Mouse (Mus musculus): ENCODE measurements around the gene Tigar. TPM values are rescaled to one million over a fixed set of nuclear protein-coding genes. Genes with fewer than 3 reads are reported as not detected.

Tigar gene
- total RNA-seq, 2 experiments from 2014 or later: 38.0 to 44.5 TPM

DNA sequence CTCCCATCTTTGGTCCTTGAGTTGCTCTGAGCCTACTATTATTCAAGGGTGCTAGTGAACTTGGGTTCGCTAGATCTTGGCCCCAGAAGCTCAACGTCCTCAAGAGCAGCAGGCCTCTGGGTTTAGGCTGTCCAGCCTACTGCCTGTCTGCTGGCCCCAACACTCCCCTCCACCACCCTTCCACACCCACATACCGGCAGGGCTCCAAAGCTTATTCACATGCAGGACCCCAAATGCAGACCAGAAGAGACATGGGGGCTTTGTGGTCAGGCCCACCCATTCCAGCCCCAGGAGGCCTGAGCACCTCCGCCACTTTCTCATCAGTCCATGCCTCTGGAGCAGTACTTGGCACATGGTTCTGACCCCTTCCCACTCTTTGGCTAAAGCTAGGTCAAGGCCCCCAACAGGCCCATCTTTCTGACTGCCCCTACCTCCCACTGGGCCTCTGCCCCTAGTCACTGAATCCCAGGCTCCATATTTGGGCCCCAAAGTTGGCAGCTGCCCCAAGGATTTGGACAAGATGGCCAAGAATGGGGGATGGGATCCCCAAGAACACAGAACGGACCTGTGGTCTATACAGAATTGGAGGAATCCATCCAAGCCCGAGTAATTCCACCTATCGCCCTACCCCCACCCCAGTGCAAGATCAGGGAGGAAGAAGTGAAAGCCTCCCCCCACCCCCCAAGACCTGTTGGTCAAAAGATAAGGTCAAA lies 34.4 kb upstream of the Tigar start:
- DNase-seq: no peak
- intact Hi-C loops (cut with DNase I): loop anchor here (10.0 kb wide), 1 partner anchor 181 kb away; no protein-coding TSS in a partner anchor

DNA sequence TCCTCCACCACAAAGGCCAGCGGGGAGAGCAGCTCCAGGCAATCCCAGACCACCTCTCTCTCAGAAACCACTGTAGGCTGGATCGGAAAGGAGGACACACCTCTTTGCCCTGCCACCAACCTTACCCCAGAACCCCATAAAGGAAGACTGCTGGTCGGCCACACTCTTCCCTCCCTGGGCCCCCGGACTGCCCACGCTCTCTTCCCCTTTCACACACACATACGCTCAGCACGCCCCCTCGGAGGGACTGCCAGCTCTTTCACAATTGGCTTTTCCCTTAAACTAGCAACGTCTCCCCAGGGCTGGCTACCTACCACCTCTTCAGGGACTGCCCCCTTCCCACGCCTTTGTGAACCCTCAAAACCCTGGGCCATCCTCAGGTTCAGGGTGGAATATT lies 33.8 kb upstream of the Tigar start:
- no peak for DNase-seq
- intact Hi-C loops (cut with DNase I): loop anchor here (10.0 kb wide), 1 partner anchor 182 kb away; no protein-coding TSS in a partner anchor

DNA sequence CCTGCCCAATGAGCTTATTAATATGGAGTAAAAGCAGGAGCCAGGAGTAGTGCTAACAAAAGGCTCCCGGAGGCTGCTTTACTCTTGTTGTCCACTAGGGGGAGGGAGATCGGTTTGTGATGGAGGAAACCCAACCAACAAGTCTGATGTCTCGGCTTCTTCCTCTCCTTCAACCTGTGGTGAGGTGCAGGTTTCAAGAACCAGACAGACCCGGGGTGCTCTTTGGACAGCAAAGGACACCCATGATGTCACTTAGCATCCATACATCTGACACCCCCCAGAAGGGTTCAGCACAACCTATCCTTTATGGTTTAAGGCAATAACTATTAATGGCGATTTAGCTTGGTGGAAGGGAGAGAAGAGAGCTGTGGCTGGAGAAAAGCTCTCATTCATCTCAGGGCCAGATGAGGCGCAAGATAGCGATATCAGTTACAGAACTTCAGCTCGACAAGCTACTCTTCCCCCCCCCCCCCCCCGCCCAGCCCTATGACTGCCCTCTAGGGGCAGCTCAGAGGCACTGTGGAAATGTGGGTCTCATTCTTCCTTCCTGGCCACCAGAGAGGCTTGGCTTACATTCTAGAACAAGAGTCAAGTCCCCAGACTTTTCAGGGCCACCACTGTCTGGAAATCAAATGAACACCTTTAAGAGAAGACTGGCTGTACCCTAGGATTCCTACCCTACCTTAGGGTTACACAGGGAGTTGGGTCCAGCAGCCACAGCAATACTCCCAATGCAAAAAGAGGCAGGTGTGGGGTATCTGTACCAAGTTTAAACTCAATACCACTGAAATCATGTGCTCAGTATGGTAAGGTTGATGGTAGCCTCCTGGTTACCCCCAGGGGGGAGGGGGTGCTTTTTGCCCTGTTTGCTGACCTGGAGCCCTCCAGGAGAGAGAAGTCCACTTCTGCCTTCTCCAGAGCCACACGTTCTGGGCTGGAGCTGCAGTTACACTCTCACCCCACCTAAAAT lies 33.1 kb upstream of the Tigar start:
- intact Hi-C loops (cut with DNase I): loop anchor here (10.0 kb wide), 1 partner anchor 182 kb away; no protein-coding TSS in a partner anchor
- peak; percentile 42 to 69 for DNase-seq

DNA sequence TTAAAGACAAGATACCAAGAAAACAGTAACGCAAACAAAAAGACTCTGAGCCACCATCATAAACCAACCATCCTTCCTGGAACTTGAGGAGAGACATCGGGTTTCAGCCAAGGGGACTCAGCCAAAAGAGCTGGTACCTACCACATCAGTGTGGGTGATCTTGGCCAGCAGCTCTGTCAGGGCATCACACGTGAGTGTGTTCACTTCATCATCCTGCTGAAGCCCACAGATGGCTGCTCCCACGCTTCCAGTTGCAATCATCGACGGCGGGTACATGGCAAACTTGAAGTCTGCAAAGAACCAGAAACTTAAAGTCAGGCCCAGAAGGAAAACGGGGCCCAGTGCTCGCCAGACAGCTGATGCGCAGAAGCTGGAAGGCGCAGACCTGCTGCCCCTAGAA lies 29.6 kb upstream of the Tigar start:
- no peak for DNase-seq
- intact Hi-C loops (cut with DNase I): no loop called here

DNA sequence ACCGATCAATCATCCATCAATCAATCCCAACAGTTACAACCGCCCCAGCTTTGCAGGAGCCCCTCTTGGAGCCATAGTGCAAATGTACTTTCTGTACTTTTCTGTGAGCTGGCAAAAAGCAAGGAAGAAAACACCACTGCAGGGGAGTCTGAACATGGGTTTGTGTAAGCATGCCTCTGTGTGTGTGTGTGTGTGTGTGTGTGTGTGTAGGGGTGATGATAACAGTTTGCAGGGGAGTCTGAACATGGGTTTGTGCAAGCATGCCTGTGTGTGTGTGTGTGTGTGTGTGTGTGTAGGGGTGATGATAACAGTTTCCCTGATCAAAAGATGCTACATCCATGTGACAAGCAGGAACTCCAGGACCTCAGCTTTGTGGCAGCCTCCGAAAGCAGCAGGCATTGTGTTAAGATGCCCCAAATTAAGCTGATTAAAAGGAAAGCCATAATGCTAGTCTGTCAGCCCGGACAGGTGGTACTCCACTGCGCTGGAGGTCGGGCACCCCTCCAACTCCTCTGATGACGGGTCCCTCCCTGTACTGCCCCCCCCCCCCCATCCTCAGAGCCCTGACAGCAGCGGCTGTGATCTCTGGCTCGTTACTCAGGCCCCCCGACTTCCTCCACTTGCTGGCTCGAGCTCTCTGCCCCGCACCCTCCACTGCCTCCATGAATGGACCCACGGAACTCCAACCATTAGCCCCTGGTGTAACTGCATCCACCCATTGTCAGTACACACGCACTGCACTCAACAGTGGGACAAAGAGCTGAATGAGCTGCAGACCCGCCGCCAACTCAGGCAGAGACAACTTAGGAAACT lies 24.3 kb upstream of the Tigar start:
- DNase-seq: no peak

DNA sequence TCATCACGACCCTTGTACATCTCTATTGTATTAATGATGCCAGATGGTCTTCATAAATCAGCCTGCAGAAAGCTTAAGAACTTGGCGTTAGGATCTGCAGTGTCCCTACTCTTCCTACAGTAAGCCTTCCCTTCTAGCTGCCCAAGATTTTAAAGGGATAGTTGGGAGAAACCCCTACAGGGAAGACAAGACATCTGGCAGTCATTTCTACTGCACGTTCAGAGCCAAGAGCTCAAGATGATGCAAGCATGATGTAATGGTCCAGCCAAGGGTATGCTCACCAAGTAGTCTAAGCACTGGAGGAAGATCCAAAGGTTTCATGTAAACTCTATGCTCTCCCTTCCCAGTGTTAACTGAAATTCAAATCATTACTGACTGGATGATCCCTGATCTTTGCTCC lies 23.4 kb upstream of the Tigar start:
- DNase-seq: no peak
- intact Hi-C loops (cut with DNase I): no loop called here

More for the DNA sequence above, 24.3 kb upstream of the Tigar start:
- intact Hi-C loops (cut with DNase I): no loop called here

DNA sequence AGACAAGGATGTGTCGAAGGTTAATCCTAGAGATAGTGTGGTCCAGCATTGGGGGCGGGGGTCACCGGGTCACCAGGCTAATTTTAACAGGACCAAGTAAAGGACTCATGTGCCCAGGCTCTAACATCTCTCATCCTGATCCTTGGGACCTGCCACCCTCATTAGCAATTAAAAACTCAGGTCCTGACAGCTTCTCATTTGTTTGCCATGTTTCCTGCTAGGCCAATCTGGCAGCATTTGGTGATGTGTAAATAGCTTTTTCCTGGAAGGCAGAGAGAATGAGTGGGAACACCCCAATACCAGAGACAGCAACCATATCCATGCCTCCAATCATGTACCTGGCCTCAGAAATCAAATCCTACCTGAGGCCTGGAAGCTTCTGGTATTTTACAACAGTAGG lies 22.6 kb upstream of the Tigar start:
- intact Hi-C loops (cut with DNase I): no loop called here
- DNase-seq: no peak

DNA sequence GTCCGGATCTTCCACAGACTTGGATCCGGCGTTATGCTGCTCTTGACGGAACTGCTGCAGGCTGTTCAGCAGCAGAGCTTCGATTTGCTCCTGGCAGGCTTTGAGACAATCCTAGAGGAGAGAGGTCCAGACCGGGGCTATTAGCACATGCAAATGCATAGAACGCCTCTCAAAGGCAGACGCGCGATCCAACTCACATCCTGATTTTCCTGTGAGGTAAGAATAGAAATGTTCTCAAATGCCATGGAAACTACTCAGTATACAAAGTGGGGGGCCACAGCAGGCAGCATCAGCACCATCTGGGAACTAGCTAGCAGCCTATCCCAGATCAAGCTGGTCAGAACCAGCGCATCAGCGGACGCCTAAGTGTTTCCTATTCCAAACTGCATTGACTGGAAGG lies 21.0 kb upstream of the Tigar start:
- intact Hi-C loops (cut with DNase I): no loop called here
- no peak for DNase-seq

DNA sequence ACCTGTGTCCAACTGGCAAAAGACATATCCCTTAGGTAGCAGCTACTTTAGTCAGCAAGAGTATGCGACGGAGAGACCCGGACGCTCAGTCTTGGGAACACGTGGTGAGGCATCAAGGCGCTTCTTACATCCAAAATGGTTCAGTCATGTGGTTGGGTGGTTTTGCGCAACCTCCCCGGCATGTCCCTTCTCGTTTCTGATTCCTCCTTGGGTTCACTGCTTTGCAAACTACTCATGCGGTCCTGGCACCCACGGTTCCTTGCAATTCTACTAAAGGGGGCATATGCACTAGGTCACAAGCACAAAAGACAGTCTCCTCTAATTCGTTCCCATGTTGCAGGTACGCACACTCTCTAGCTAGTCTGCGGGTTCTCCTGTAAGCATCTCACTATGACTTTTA lies 20.3 kb upstream of the Tigar start:
- intact Hi-C loops (cut with DNase I): no loop called here
- DNase-seq: no peak

DNA sequence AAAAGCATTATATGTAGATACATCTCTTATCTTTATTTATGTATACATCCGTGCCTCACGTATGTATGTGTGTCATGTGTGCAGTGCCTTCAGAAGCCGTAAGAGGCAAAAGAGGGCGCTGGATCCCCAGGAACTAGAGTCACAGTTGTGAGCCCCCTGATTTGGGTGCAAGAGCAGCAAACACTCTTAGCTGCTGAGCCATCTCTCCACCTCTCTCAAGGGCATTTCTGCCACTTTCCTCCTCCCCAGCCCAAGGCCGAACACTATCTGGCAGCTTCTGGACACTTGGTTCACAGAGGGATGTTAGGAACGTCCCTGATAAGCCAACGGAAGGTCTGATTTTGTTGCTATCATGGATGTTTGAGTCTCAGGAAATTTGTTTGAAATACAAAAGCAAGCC lies 14.1 kb upstream of the Tigar start:
- intact Hi-C loops (cut with DNase I): no loop called here
- no peak for DNase-seq

DNA sequence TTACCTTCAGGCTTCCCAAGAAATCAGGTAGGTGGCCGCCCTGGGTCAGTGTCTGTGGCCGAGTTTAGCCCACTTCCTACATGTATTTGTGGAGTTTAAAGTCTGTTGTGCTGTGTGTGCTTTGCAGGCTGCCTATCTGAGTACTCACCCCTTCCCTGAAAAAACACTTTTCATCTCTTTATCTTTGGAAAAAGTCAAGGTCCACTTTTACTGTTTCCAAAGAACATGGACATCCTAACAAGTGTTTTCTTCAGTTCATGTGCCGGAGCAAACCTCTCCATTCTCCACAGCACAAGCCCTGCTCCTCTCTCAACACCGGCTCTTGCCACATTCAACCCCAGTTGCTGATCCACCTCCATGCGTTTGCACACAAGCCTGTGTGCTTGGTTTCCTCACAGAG lies 13.6 kb upstream of the Tigar start:
- DNase-seq: no peak
- intact Hi-C loops (cut with DNase I): no loop called here

DNA sequence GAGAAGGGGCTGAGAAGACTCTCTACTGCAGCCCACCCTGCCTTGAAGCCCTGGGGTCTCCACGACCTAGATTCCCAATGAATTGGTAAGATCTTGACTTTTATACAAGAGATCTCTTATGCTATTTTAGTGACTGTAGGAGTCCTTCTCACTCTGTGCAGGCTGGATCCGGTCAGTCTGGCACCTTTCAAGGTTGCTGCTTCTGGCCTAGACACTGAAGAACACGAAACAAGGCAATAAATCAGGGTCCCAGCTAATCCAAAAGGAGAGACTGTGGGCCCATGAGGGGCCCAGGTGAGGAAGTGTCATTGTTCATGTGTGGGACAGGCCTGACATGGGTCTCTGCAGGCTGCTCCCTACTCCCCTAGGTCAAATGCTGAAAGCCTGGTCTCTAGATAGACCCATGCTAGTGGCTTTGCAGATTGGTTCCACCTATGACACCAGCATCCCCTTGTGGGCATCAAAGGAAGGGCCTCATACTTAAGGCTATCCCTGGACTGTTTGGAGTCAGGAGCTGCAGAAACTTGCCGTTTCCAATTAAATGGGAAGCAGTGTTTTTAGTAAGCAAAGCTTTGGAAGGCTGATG lies 13.0 kb upstream of the Tigar start:
- peak in 1 of 2 experiments; percentile 34 for DNase-seq
- intact Hi-C loops (cut with DNase I): no loop called here

DNA sequence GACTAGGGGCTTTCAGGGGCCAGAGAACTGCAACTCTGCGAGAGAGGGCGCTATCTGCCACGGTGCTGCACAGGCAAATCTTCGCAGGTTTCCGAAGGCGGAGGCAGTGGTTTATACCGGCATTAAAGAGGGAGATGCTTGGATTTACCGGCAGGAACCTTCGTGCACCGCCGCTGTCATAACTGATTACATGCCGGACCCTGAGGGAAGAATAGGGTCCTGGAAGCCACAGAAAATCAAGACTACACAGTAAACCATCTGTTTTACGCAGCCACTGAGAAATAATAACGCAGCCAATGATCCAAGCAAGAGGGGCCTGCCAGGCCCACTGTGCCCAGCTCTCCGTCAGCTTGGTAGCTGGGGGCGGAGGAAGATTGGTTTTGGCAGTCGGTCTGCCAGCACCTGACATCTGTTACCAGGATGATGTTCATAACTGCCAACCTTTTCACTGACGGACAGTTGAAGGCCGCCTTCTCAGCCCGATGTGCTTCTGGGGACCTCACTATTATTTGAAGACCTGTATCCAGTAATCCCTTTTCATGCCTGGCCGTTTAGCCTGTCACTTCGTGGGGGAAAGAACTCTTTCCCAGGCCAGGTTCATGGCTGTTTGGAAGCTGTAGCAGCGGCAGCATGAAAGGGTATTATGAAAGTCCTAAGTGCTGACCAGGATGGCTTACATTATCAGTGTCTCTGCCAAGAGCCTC lies 5.5 kb upstream of the Tigar start:
- intact Hi-C loops (cut with DNase I): no loop called here
- no peak for DNase-seq

DNA sequence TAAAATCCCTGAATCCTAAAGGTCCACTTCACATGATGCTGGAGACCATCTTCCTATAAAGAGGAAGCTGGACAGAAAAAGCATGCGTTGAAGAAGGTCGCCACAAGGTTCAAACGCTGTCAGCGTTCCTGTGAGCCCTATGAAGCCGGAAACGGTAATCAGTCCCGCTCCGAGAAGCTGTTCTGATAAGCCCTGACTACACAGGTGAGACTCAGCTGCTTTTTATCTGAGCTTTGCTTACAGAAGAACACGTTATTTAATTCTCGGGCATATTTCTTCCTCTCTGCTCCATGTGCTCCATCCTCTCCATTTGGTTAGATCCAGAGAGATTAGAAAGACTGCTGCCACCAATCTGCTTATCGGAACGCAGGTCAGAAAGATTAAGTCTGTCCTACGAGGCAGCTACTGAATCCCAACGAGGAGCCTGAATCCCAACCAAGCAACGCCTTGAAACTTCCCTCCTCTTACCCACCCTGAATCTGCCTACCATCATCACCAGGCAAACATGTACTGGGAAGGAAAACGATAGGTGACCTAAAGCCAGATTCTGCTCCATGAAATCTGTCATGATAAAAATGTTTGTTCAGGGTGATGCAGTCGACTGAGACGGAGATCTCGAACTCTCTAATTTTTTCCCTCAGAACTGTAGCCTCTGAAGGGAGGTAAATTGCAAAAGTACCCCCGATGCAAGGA lies 843 bp downstream of the Tigar start:
- intact Hi-C loops (cut with DNase I): loop anchor here (5.0 to 10.0 kb wide), 2 partner anchors 161 to 264 kb away; partner anchors contain the start of gene Ndufa9
- DNase-seq: no peak

DNA sequence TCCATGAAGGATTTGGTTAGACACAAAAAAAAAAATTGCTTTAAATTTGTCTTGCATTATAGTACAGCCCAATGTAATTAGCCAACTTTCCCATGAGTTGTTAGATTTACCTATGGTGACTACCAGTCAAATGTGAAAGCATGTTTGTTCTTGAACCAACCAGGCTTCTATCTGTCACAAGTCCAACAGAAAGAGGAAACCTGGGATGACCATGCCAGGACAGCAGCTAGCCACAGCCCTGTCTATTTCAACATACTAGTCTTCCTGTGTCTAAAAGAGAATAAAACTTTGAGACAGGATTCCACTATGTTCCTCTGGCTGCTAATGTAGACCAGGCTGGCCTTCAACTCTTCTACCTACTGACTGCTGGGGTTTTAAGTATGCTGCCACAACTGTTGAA lies 1.9 kb downstream of the Tigar start:
- DNase-seq: no peak
- intact Hi-C loops (cut with DNase I): loop anchor here (5.0 to 10.0 kb wide), 2 partner anchors 160 to 263 kb away; partner anchors contain the start of gene Ndufa9

DNA sequence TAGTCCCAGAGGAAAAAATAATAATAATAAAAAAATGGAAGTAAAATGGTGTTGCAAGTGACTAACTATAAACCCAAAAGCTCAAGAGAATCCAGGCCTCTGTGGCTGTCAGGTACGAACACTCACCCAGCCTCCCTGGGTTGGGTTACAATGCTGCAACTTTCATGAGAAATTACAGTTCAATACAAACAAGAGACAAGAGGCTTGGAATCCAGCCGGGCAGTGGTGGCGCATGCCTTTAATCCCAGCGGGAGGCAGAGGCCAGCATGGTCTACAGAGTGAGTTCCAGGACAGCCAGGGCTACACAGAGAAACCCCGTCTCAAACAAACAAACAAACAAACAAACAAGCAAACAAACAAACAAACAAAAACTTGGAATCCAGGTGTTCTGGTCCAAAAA lies 2.6 kb downstream of the Tigar start:
- intact Hi-C loops (cut with DNase I): loop anchor here (5.0 to 10.0 kb wide), 2 partner anchors 159 to 262 kb away; partner anchors contain the start of gene Ndufa9
- DNase-seq: peak in 1 of 2 experiments; percentile 17

DNA sequence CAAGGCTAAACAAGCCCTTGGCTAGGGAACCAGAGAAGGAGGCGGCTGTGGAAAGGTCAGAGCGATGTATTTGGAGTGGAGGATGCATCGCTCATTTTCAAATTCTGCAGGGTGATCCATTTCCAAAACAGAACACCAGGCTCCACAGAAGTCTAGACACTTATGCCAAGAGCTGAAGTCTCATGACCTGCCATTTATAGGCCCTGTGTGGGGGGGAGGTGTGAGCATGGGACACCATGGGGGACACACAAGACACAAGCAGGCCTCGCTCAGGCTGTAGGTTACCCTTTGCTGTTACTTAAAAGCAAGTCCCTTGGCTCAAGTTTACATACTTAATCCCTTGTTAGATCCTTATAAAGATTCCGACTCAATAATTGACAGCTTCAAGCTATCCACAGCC lies 3.2 kb downstream of the Tigar start:
- intact Hi-C loops (cut with DNase I): loop anchor here (5.0 to 10.0 kb wide), 2 partner anchors 159 to 261 kb away; partner anchors contain the start of gene Ndufa9
- peak; percentile 32 to 42 for DNase-seq

DNA sequence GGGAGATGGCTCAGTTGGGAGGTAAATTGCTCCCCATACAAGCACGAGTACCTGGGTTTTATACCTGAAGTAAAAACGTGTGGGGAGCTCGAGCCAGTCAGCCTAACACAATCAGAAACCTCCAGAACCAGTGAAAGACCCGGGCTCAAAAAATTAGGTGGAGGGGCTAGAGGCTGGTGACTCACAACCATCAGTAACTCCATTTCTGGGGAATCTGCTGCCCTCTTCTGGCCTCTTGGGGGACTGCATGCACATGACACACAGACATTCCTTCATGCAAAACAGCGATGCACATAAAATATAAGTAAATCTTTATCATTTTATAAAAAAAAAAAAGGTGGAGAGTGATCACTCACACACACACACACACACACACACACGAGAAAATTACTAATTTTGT lies 4.2 kb downstream of the Tigar start:
- DNase-seq: peak; percentile 22 to 51
- intact Hi-C loops (cut with DNase I): loop anchor here (5.0 to 10.0 kb wide), 2 partner anchors 158 to 260 kb away; partner anchors contain the start of gene Ndufa9
